Mouse (Mus musculus): Measurements from ENCODE around the gene Zfp524. TPM values are rescaled to one million over a fixed set of nuclear protein-coding genes. Genes with fewer than 3 reads are reported as not detected.
A peak's percentile ranks its signal among the peaks of the same experiment; 100 is the strongest.
"Not testable (repeated sequence)": the region's sequence is repeated elsewhere in the genome, so short reads cannot be mapped to it uniquely, and the experiment has no call there.

Gene Zfp524
- total RNA-seq, 2 experiments from 2014 or later = 8.7 to 9.0 TPM

GRCm38 (mm10) chr7:5015118-5016001, 1.1 kb downstream of the Zfp524 start, which contains the start of gene Gm44973:
Gene Gm44973 (plus strand): TSS chr7:5015496.
- intact Hi-C loops (cut with DNase I) = no loop called here
- peak; percentile 89 for DNase-seq (ENCODE audit: low spot score)

- intact Hi-C loops (cut with DNase I) = no loop called here
These were observed 1.8 kb downstream of the Zfp524 start for GRCm38 (mm10) chr7:5016057-5016456.

DNA sequence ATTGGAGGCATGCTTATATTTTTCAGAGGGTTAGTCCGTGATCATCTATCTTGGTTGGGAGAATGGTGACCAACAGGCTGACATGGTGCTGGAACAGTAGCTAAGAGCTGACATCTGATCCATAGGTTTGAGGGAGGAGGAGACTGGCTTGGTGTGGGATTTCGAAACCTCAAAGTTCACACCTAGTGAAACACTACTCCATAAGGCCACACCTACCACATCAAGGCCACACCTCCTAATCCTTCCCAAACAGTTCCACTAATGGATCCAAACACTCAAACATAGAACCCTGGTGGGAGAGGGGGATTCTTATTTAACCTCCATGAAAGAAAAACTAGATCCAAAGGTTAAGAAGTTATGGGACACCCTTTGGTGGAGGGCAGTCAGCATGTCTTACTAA, 2.7 kb downstream of the Zfp524 start:
- DNase-seq (ENCODE audit: low spot score) = no peak
- intact Hi-C loops (cut with DNase I) = no loop called here

More at GRCm38 (mm10) chr7:5016057-5016456, 1.8 kb downstream of the Zfp524 start:
- DNase-seq (ENCODE audit: low spot score) = no peak

GRCm38 (mm10) chr7:5017352-5017751, 3.1 kb downstream of the Zfp524 start:
- intact Hi-C loops (cut with DNase I) = no loop called here
- no peak for DNase-seq (ENCODE audit: low spot score)

- intact Hi-C loops (cut with DNase I) = no loop called here
These were observed 3.7 kb downstream of the Zfp524 start for GRCm38 (mm10) chr7:5017931-5018330.

GRCm38 (mm10) chr7:5019576-5019975, 5.4 kb downstream of the Zfp524 start:
- intact Hi-C loops (cut with DNase I); DNase-seq (ENCODE audit: low spot score): not testable (repeated sequence)

More at GRCm38 (mm10) chr7:5017931-5018330, 3.7 kb downstream of the Zfp524 start:
- DNase-seq (ENCODE audit: low spot score) = no peak

DNA sequence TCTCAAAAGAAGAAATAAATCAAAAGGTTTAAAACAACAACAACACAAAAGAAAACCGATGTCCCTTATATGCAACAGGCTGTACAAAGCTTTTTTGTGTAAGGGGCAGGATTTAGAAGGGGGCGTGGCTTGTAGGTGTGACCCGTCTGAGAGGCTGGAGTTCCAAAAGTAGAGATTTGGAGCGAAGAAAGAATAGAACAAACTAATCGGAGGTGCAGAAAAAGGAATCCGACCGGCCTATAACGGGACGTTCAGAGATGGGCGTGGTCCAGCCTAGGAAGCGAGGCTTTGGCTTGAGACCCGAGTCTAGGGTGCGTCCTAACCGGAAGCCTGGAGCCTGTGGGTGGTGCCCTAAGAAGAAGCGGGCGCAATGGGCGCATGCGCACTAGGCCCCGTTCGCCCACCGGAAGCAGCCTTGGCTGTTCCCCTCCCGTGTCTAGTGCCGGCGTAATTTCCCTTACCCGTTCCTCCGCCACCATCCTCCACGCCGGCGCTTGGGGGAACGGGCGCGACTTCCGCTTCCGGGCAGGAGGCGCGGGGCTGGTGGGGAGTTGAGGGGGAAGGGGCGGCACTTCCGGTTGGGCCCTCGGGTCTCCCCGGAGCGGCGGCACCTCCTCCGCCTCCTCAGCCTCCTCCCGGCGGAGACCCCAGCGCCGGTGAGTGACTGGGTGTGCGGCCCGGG, 5.9 kb downstream of the Zfp524 start, which contains the start of the genes Zfp865 and Ccdc106:
Gene Zfp865 (plus strand): TSS at position 377 of the 682 bp plus-strand sequence.
Gene Ccdc106 (plus strand): TSS at position 554 of the 682 bp plus-strand sequence.
- DNase-seq (ENCODE audit: low spot score) = peak; percentile 100
- intact Hi-C loops (cut with DNase I) = loop anchor here (2.0 kb wide), 1 partner anchor 35 kb away; no protein-coding TSS in a partner anchor

GRCm38 (mm10) chr7:5020685-5021084, 6.5 kb downstream of the Zfp524 start:
- DNase-seq (ENCODE audit: low spot score) = no peak
- intact Hi-C loops (cut with DNase I) = loop anchor here (2.0 kb wide), 1 partner anchor 34 kb away; no protein-coding TSS in a partner anchor

DNA sequence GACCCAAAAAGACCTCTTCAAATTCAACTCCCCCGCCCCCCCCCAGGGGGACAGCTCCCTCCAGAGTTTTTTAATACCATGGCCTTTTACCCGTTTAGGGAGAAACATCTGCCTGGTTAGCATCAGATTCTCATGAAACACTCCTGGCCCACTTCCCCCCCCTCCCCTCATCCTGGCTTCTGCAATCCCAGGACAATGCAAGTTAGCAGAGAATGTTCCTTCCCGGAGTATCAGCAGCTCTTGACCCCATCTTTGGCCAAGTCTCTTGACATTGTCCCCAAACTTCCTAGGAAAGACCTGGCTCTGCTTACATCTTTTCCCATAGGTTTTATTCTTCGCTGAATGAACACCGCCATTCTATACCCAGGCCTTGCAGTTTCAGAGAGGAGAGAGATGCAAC, 7.0 kb downstream of the Zfp524 start:
- DNase-seq (ENCODE audit: low spot score) = no peak
- intact Hi-C loops (cut with DNase I) = loop anchor here (2.0 kb wide), 1 partner anchor 34 kb away; no protein-coding TSS in a partner anchor

- no peak for DNase-seq (ENCODE audit: low spot score)
- intact Hi-C loops (cut with DNase I) = no loop called here
These were observed 15.3 kb downstream of the Zfp524 start for GRCm38 (mm10) chr7:5029543-5029942.

DNA sequence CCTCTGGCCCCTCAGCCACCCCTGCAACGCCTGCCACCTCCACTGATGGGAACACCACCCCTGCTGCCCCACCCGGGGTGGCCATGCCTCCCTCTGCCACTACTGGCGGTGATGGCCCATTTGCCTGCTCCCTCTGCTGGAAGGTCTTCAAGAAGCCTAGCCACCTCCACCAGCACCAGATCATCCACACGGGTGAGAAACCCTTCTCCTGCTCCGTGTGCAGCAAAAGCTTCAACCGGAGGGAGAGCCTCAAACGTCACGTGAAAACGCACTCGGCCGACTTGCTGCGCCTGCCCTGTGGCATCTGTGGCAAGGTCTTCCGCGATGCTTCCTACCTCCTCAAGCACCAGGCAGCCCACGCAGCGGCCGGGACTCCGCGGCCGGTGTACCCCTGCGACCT, 15.7 kb downstream of the Zfp524 start:
- DNase-seq (ENCODE audit: low spot score) = no peak
- intact Hi-C loops (cut with DNase I) = no loop called here

DNA sequence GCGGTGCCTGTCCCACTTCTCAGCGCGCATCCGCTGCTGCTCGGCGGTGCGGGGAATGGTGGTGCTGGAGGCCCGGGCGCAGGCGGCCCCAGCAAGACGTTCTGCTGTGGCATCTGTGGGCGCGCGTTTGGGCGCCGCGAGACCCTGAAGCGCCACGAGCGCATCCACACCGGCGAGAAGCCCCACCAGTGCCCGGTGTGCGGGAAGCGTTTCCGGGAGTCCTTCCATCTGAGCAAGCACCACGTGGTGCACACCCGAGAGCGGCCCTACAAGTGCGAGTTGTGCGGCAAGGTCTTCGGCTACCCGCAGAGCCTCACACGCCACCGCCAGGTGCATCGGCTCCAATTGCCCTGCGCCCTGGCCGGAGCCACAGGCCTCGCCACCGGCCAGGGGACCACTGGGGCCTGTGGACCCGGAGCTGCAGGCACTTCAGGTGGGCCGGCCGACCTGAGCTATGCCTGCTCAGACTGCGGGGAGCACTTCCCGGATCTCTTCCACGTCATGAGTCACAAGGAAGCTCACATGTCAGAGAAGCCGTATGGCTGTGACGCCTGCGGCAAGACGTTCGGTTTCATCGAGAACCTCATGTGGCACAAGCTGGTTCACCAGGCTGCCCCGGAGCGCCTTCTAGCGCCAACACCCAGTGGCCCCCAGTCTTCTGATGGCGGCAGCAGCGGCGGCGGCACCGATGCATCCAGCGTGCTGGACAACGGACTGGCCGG, 16.5 kb downstream of the Zfp524 start:
- DNase-seq (ENCODE audit: low spot score) = no peak
- intact Hi-C loops (cut with DNase I) = no loop called here

DNA sequence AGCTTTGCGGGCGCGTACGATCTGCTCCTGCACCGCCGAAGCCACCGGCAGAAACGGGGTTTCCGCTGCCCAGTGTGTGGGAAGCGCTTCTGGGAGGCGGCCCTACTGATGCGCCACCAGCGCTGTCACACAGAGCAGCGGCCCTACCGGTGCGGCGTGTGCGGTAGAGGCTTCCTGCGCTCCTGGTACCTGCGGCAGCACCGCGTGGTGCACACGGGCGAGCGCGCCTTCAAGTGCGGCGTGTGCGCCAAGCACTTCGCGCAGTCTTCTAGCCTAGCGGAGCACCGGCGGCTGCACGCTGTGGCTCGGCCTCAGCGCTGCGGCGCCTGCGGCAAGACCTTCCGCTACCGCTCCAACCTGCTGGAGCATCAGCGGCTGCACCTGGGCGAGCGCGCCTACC, 17.3 kb downstream of the Zfp524 start:
- intact Hi-C loops (cut with DNase I) = no loop called here
- no peak for DNase-seq (ENCODE audit: low spot score)

DNA sequence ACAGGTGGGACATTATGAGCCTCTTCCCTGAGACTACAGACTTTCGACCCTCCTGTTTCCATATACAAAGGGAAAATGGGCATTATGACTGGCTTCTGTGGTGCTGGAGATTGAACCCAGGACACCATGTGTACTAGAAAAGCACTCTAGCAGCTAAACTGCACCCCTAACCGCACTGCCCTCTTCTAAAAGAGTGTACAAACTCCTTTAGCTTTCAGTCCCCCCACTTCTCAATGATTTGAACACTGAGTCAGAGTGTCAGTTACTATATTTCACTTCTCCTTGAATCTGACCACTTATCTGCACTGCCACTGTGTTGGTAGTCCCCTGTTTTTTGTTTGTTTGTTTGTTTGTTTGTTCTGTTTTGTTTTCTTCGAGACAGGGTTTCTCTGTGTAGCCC, 19.6 kb downstream of the Zfp524 start, which contains the start of gene 4632433K11Rik:
Gene 4632433K11Rik (plus strand): TSS at position 301 of the 400 bp plus-strand sequence.
- no peak for DNase-seq (ENCODE audit: low spot score)
- intact Hi-C loops (cut with DNase I) = no loop called here

DNA sequence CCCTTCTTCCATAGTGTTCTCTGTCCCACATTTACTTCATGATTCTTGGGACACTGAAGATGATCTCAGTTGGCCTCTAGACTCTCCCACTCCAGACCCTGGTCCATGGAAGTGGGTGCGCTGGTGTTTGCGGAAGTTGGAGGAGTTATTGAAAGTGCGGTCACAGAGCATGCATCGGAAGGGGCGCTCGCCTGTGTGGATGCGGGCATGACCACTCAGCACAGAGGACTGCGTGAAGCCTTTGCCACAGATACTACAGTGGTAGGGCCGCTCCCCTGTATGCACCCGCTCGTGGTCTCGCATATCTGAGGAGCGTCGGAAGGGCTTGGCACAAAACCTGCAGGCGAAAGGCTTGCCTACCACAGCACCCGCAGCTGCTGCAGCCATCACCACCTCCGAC, 21.4 kb downstream of the Zfp524 start:
- DNase-seq (ENCODE audit: low spot score) = no peak
- intact Hi-C loops (cut with DNase I) = loop anchor here (2.0 kb wide), 1 partner anchor 13 kb away; no protein-coding TSS in a partner anchor

DNA sequence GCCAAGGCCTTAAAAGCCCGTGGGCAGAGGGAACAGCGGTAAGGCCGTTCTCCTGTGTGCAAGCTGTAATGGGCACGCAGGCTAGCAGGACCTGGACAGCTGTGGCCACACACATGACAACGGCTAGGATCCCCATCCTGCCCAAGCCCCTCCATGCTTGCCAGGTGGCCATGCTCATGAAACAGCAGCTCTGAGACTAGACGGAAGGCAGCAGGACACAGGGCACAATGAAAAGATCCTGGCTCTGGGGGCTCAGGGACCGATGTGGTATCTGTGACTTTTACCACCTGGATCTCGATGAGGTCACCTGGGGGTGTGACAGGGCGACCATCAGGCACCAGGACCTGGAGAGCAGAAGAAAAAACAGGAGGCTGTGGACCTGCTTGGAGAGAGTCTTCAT, 21.9 kb downstream of the Zfp524 start:
- intact Hi-C loops (cut with DNase I) = loop anchor here (2.0 kb wide), 1 partner anchor 13 kb away; no protein-coding TSS in a partner anchor
- DNase-seq (ENCODE audit: low spot score) = no peak

GRCm38 (mm10) chr7:5037026-5037425, 22.8 kb downstream of the Zfp524 start:
- intact Hi-C loops (cut with DNase I) = loop anchor here (2.0 kb wide), 1 partner anchor 14 kb away; no protein-coding TSS in a partner anchor
- no peak for DNase-seq (ENCODE audit: low spot score)

GRCm38 (mm10) chr7:5037467-5037866, 23.3 kb downstream of the Zfp524 start:
- intact Hi-C loops (cut with DNase I) = loop anchor here (2.0 kb wide), 1 partner anchor 15 kb away; no protein-coding TSS in a partner anchor
- DNase-seq (ENCODE audit: low spot score) = no peak

DNA sequence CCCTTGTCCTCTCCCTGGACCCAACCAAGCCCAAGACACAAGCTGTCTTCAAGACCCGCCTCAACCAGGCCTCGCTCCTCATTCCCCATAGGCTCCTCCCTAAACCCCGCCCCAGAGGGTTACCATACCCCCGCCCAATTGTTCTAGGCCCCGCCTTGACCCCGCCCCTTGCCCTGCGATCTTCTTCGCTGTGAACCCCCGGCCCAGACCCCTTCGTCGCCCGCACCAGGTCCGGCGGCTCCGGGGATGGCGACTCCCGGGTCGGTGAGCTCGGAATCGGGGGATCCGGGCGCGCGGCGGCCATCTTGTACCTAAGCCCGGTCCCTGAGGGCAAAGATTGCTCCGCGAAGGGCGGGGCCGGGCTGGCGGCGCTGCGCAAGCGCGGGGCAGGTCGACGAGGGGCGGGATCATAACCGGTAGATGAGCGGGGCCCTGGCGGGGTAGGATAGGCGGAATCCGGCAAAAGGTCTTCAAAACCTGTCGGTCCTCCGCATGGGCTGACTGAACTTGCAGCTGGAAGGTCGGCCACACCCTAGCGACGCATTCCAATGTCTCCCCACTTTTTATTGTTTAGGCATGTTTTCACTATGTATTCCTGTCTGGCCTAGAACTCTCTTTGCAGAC, 24.0 kb downstream of the Zfp524 start, which contains the start of gene Zfp784:
Gene Zfp784 (minus strand): TSS at position 338 of the 624 bp plus-strand sequence.
- peak; percentile 91 for DNase-seq (ENCODE audit: low spot score)
- intact Hi-C loops (cut with DNase I) = no loop called here
